Mouse (Mus musculus): Measurements from ENCODE around the gene C8g. TPM values are rescaled to one million over a fixed set of nuclear protein-coding genes. Genes with fewer than 3 reads are reported as not detected.

Gene C8g
- polyA plus RNA-seq, 1 experiment from 2014 or later: 3.9 TPM

GRCm38 (mm10) chr2:25536531-25536930, 35.0 kb upstream of the C8g start:
- H3K27ac ChIP-seq (ENCODE audit: low read length): no peak overlapping the region
- no peak overlapping the region for H3K4me3 ChIP-seq (ENCODE audit: low read length)
- H3K4me1 ChIP-seq (ENCODE audit: control insufficient read depth, insufficient read depth, low read length): peaks cover 4% of the 10 kb centered on the region
- no peaks in the 10 kb centered on the region for H3K27me3 ChIP-seq (ENCODE audit: control insufficient read depth, insufficient read depth, low read length)
- ATAC-seq (replicated peaks; ENCODE audit: extremely low read depth, insufficient read depth, low FRiP score): no peak
- 53% methylated on average over 8 of the region's 8 CpGs for WGBS
- H3K9ac ChIP-seq (ENCODE audit: low read length): no peak overlapping the region
- no peaks in the 10 kb centered on the region for H3K9me3 ChIP-seq (replicated peaks; ENCODE audit: control insufficient read depth, low read length)
- H3K4me2 ChIP-seq (ENCODE audit: low read depth, low read length): no peak overlapping the region
- peaks cover 20% of the 10 kb centered on the region for H3K36me3 ChIP-seq (ENCODE audit: control insufficient read depth, insufficient read depth)

- H3K9me3 ChIP-seq (replicated peaks; ENCODE audit: control insufficient read depth, low read length): no peaks in the 10 kb centered on the region
- peaks cover 4% of the 10 kb centered on the region for H3K4me1 ChIP-seq (ENCODE audit: control insufficient read depth, insufficient read depth, low read length)
- H3K4me2 ChIP-seq (ENCODE audit: low read depth, low read length): no peak overlapping the region
- H3K27ac ChIP-seq (ENCODE audit: low read length): no peak overlapping the region
- H3K9ac ChIP-seq (ENCODE audit: low read length): no peak overlapping the region
- no peak overlapping the region for H3K4me3 ChIP-seq (ENCODE audit: low read length)
- 93% methylated on average over 2 of the region's 2 CpGs for WGBS
- ATAC-seq (replicated peaks; ENCODE audit: extremely low read depth, insufficient read depth, low FRiP score): no peak
- H3K36me3 ChIP-seq (ENCODE audit: control insufficient read depth, insufficient read depth): peaks cover 26% of the 10 kb centered on the region
- no peaks in the 10 kb centered on the region for H3K27me3 ChIP-seq (ENCODE audit: control insufficient read depth, insufficient read depth, low read length)
Measured at GRCm38 (mm10) chr2:25534866-25535182, 33.3 kb upstream of the C8g start.

- H3K9me3 ChIP-seq (replicated peaks; ENCODE audit: control insufficient read depth, low read length): no peaks in the 10 kb centered on the region
- peaks cover 28% of the 10 kb centered on the region for H3K36me3 ChIP-seq (ENCODE audit: control insufficient read depth, insufficient read depth)
- H3K4me3 ChIP-seq (ENCODE audit: low read length): no peak overlapping the region
- 68% methylated on average over 3 of the region's 3 CpGs for WGBS
- H3K27me3 ChIP-seq (ENCODE audit: control insufficient read depth, insufficient read depth, low read length): no peaks in the 10 kb centered on the region
- ATAC-seq (replicated peaks; ENCODE audit: extremely low read depth, insufficient read depth, low FRiP score): peak; percentile 76; the same call in 1 of the 2 replicates
- peak overlapping the region; percentile 70 for H3K27ac ChIP-seq (ENCODE audit: low read length)
- H3K4me1 ChIP-seq (ENCODE audit: control insufficient read depth, insufficient read depth, low read length): peaks cover 4% of the 10 kb centered on the region
- H3K4me2 ChIP-seq (ENCODE audit: low read depth, low read length): no peak overlapping the region
- H3K9ac ChIP-seq (ENCODE audit: low read length): no peak overlapping the region
Measured at GRCm38 (mm10) chr2:25534178-25534865, 32.8 kb upstream of the C8g start.

DNA sequence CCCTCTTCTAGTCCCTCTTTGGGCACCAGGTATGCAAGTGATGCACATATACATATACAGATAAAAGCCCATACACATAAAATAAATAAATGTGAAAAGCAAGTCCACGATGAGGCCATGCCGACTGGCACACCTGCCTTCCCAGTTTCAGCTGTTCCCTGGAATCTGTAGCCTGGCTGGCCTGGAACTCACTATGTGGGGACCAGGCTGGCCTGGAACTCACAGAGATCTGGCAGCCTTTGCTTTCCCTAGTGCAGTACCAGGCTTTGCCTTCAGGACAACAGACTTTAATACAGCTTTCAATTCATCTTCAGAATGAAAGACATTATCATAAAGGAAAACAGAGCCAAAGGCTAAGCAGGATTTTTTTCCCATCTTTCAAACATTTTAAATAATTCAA, 32.2 kb upstream of the C8g start:
- no peak for ATAC-seq (replicated peaks; ENCODE audit: extremely low read depth, insufficient read depth, low FRiP score)
- Histone ChIP-seq H3K4me1 (ENCODE audit: control insufficient read depth, insufficient read depth, low read length) (peaks cover 4% of the 10 kb centered on the region), H3K36me3 (ENCODE audit: control insufficient read depth, insufficient read depth) (peaks cover 34% of the 10 kb centered on the region), H3K9ac (ENCODE audit: low read length) (no peak overlapping the region), H3K4me3 (ENCODE audit: low read length) (no peak overlapping the region), H3K9me3 (replicated peaks; ENCODE audit: control insufficient read depth, low read length) (no peaks in the 10 kb centered on the region), H3K4me2 (ENCODE audit: low read depth, low read length) (no peak overlapping the region), H3K27me3 (ENCODE audit: control insufficient read depth, insufficient read depth, low read length) (no peaks in the 10 kb centered on the region), H3K27ac (ENCODE audit: low read length) (peak overlapping the region; percentile 66; the same call in 1 of the 2 replicates)
- WGBS: 91% methylated on average over 2 of the region's 2 CpGs

DNA sequence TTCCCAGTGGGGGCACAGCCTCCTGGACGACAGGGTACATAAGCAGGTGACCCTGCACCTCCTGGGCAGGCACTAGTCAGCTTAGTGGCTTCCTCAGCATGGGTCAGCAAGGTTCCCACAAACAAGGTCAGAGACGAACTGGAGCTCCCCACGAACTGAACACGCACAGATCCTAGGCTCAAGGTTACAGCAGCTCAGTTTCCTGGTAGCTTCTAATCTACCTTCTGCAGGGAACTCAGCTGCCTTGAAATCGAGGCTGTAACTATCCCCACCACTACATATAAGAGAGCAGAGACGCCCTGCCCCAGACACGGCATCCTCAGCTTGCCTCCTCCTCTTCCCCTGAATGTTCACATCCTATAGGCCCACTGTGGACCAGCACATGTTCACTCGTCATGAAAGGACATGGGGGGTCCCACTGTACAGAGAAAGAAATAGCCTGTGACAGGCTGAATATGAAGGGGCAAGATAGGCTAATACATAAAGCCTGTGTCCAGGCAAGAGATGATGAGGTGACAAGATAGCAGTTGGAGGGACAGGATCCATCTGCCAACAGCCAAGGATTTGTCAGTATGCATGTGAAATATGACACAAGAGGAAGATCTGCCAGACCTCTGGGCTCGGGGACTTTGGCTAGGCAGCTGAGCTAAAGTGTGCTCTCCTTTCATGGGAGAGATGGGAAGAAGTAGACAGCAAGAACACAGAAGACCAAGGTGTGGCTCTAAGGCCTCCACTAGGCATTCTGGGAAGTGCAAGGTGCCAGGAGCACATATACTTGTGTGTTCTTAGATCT, 25.2 kb upstream of the C8g start:
- Histone ChIP-seq H3K27me3 (ENCODE audit: control insufficient read depth, insufficient read depth, low read length) (no peaks in the 10 kb centered on the region), H3K4me2 (ENCODE audit: low read depth, low read length) (no peak overlapping the region), H3K4me3 (ENCODE audit: low read length) (no peak overlapping the region), H3K9ac (ENCODE audit: low read length) (no peak overlapping the region), H3K27ac (ENCODE audit: low read length) (no peak overlapping the region), H3K36me3 (ENCODE audit: control insufficient read depth, insufficient read depth) (peaks cover 71% of the 10 kb centered on the region), H3K4me1 (ENCODE audit: control insufficient read depth, insufficient read depth, low read length) (no peaks in the 10 kb centered on the region), H3K9me3 (replicated peaks; ENCODE audit: control insufficient read depth, low read length) (no peaks in the 10 kb centered on the region)
- 88% methylated on average over 9 of the region's 9 CpGs for WGBS
- ATAC-seq (replicated peaks; ENCODE audit: extremely low read depth, insufficient read depth, low FRiP score): no peak

GRCm38 (mm10) chr2:25509912-25510311, 8.4 kb upstream of the C8g start:
- no peaks in the 10 kb centered on the region for H3K27me3 ChIP-seq (ENCODE audit: control insufficient read depth, insufficient read depth, low read length)
- no peak overlapping the region for H3K4me2 ChIP-seq (ENCODE audit: low read depth, low read length)
- no peaks in the 10 kb centered on the region for H3K4me1 ChIP-seq (ENCODE audit: control insufficient read depth, insufficient read depth, low read length)
- no peak for ATAC-seq (replicated peaks; ENCODE audit: extremely low read depth, insufficient read depth, low FRiP score)
- no peak overlapping the region for H3K4me3 ChIP-seq (ENCODE audit: low read length)
- 63% methylated on average over 3 of the region's 3 CpGs for WGBS
- peaks cover under 1% of the 10 kb centered on the region; the same call in 1 of the 2 replicates for H3K36me3 ChIP-seq (ENCODE audit: control insufficient read depth, insufficient read depth)
- H3K27ac ChIP-seq (ENCODE audit: low read length): no peak overlapping the region
- no peak overlapping the region for H3K9ac ChIP-seq (ENCODE audit: low read length)
- H3K9me3 ChIP-seq (replicated peaks; ENCODE audit: control insufficient read depth, low read length): no peaks in the 10 kb centered on the region

DNA sequence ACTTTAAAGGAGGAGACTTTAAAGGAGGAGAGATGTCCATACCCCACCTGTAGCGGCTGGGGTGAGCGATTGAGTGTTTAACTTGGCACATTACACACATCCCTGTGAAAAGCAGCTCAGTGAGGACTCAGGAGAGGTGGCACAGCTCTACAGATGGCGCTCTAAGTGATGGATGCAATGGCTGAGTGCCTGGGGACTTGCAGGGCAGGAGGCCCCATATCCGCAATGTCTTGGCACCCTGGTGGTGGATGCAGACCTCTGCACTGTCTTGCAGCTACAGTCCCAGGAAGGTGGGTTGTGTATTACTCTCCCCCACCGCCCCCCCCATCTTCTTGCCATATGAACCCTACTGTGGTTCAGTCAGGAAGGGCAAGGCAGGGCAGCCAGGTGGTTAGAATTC, 5.4 kb upstream of the C8g start:
- H3K27ac ChIP-seq (ENCODE audit: low read length): no peak overlapping the region
- H3K27me3 ChIP-seq (ENCODE audit: control insufficient read depth, insufficient read depth, low read length): no peaks in the 10 kb centered on the region
- H3K9ac ChIP-seq (ENCODE audit: low read length): no peak overlapping the region
- no peak for ATAC-seq (replicated peaks; ENCODE audit: extremely low read depth, insufficient read depth, low FRiP score)
- H3K4me3 ChIP-seq (ENCODE audit: low read length): no peak overlapping the region
- no peaks in the 10 kb centered on the region for H3K9me3 ChIP-seq (replicated peaks; ENCODE audit: control insufficient read depth, low read length)
- no peak overlapping the region for H3K4me2 ChIP-seq (ENCODE audit: low read depth, low read length)
- peaks cover under 1% of the 10 kb centered on the region for H3K4me1 ChIP-seq (ENCODE audit: control insufficient read depth, insufficient read depth, low read length)
- 42% methylated on average over 5 of the region's 5 CpGs for WGBS
- peaks cover 21% of the 10 kb centered on the region for H3K36me3 ChIP-seq (ENCODE audit: control insufficient read depth, insufficient read depth)

GRCm38 (mm10) chr2:25505860-25506259, 4.3 kb upstream of the C8g start:
- Histone ChIP-seq H3K4me1 (ENCODE audit: control insufficient read depth, insufficient read depth, low read length) (peaks cover 7% of the 10 kb centered on the region), H3K27ac (ENCODE audit: low read length) (no peak overlapping the region), H3K4me3 (ENCODE audit: low read length) (no peak overlapping the region), H3K9me3 (replicated peaks; ENCODE audit: control insufficient read depth, low read length) (no peaks in the 10 kb centered on the region), H3K27me3 (ENCODE audit: control insufficient read depth, insufficient read depth, low read length) (no peaks in the 10 kb centered on the region), H3K4me2 (ENCODE audit: low read depth, low read length) (no peak overlapping the region), H3K36me3 (ENCODE audit: control insufficient read depth, insufficient read depth) (peaks cover 21% of the 10 kb centered on the region), H3K9ac (ENCODE audit: low read length) (no peak overlapping the region)
- WGBS: 96% methylated on average over 4 of the region's 4 CpGs
- no peak for ATAC-seq (replicated peaks; ENCODE audit: extremely low read depth, insufficient read depth, low FRiP score)

GRCm38 (mm10) chr2:25505000-25505399, 3.5 kb upstream of the C8g start:
- H3K4me2 ChIP-seq (ENCODE audit: low read depth, low read length): no peak overlapping the region
- H3K27ac ChIP-seq (ENCODE audit: low read length): no peak overlapping the region
- H3K9me3 ChIP-seq (replicated peaks; ENCODE audit: control insufficient read depth, low read length): no peaks in the 10 kb centered on the region
- 95% methylated on average over 1 of the region's 1 CpGs for WGBS
- ATAC-seq (replicated peaks; ENCODE audit: extremely low read depth, insufficient read depth, low FRiP score): no peak
- no peaks in the 10 kb centered on the region for H3K27me3 ChIP-seq (ENCODE audit: control insufficient read depth, insufficient read depth, low read length)
- H3K4me3 ChIP-seq (ENCODE audit: low read length): no peak overlapping the region
- H3K36me3 ChIP-seq (ENCODE audit: control insufficient read depth, insufficient read depth): peaks cover 21% of the 10 kb centered on the region
- peaks cover 9% of the 10 kb centered on the region for H3K4me1 ChIP-seq (ENCODE audit: control insufficient read depth, insufficient read depth, low read length)
- H3K9ac ChIP-seq (ENCODE audit: low read length): no peak overlapping the region

Data from heart, embryonic 16.5 days (tissue).